Mouse (Mus musculus) megakaryocyte, embryonic 14.5 days (primary cell): ENCODE results near the gene Stim1. TPM values are rescaled to one million over a fixed set of nuclear protein-coding genes. Genes with fewer than 3 reads are reported as not detected.

Source experiments
- H3K27me3 ChIP-seq: replicated peaks from 2 replicates; pipeline ENCODE3; 2012; ENCODE audit warnings: inconsistent platforms
- H3K36me3 ChIP-seq: replicated peaks from 2 replicates; pipeline ENCODE3; 2012; ENCODE audit warnings: low read length, inconsistent platforms, mixed read lengths
- H3K4me1 ChIP-seq: 2 replicates; pipeline ENCODE4 v1.6.1; 2012; ENCODE audit warnings: inconsistent platforms
- H3K4me3 ChIP-seq: replicated peaks from 2 replicates; pipeline ENCODE3; 2012; ENCODE audit warnings: moderate library complexity, mild to moderate bottlenecking, inconsistent platforms
- H3K9me3 ChIP-seq: 2 replicates; pipeline ENCODE4 v1.6.1; 2012; ENCODE audit warnings: inconsistent platforms
- FLI1 ChIP-seq: IDR thresholded peaks from 2 replicates; pipeline ENCODE4 v1.6.1; 2012; ENCODE audit warnings: low read length, inconsistent platforms, mixed read lengths
- GATA1 ChIP-seq: IDR thresholded peaks from 3 replicates; pipeline ENCODE4 v1.6.1; 2012; ENCODE audit warnings: mixed read lengths, low read length, inconsistent platforms, borderline replicate concordance
- polyA plus RNA-seq: library from polyadenylated mRNA; stranded (reverse); fragments of >175 nt; gene quantifications from 2 replicates; pipeline ENCODE4 v1.2.3, GENCODE M21; 2012; ENCODE audit warnings: low replicate concordance; ENCODE audit not compliant: insufficient read depth

Stim1 gene
- polyA plus RNA-seq, 1 experiment: 106 TPM

- TF ChIP-seq FLI1 (no peak), GATA1 (no peak)
- no peaks in the 10 kb centered on the region for H3K9me3 ChIP-seq
- H3K36me3 ChIP-seq: peaks cover 78% of the 10 kb centered on the region
- H3K4me1 ChIP-seq: peaks cover 32% of the 10 kb centered on the region
- H3K4me3 ChIP-seq: no peak overlapping the region
- H3K27me3 ChIP-seq: no peaks in the 10 kb centered on the region
These were observed 149.8 kb downstream of the Stim1 start for GRCm38 (mm10) chr7:102417398-102417797.

- H3K4me3 ChIP-seq: no peak overlapping the region
- peaks cover 80% of the 10 kb centered on the region for H3K36me3 ChIP-seq
- no peak for TF ChIP-seq GATA1
- TF ChIP-seq FLI1: no peak
- H3K27me3 ChIP-seq: no peaks in the 10 kb centered on the region
- no peaks in the 10 kb centered on the region for H3K9me3 ChIP-seq
- H3K4me1 ChIP-seq: peaks cover 41% of the 10 kb centered on the region
These were observed 154.4 kb downstream of the Stim1 start for GRCm38 (mm10) chr7:102422036-102422435.

GRCm38 (mm10) chr7:102425933-102426685 lies 158.5 kb downstream of the Stim1 start:
- TF ChIP-seq GATA1 (no peak), FLI1 (no peak)
- Histone ChIP-seq H3K27me3 (no peaks in the 10 kb centered on the region), H3K36me3 (peaks cover 96% of the 10 kb centered on the region), H3K4me1 (peaks cover 42% of the 10 kb centered on the region), H3K4me3 (peak overlapping the region; percentile 72), H3K9me3 (no peaks in the 10 kb centered on the region)

DNA sequence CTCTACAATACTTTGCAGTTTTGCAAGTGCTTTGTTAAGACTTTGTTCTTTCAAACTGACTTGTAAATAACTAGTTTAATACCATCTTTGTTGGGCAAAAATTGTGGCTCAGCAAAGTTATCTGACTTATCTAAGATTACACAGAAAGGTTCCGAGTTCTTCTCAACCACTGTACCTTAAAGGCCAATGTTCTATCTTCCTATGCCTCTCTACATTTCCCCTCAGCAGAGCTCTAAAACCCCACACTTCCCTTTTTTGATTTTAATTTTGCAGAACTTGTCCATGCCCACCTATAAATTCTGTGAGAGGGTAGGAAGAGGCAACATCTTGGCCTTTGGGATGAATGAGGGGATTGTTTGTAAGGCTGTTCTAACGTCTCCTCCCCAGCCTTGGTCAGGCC lies 166.7 kb downstream of the Stim1 start:
- Histone ChIP-seq H3K9me3 (no peaks in the 10 kb centered on the region), H3K4me3 (no peak overlapping the region), H3K4me1 (peaks cover 34% of the 10 kb centered on the region), H3K36me3 (peaks cover 88% of the 10 kb centered on the region), H3K27me3 (no peaks in the 10 kb centered on the region)
- TF ChIP-seq FLI1 (no peak), GATA1 (no peak)

- Histone ChIP-seq H3K9me3 (no peaks in the 10 kb centered on the region), H3K4me3 (peak overlapping the region; percentile 96), H3K27me3 (no peaks in the 10 kb centered on the region), H3K36me3 (peaks cover 39% of the 10 kb centered on the region), H3K4me1 (peaks cover 27% of the 10 kb centered on the region)
- TF ChIP-seq FLI1 (no peak), GATA1 (no peak)
These were observed 173.4 kb downstream of the Stim1 start for GRCm38 (mm10) chr7:102440822-102441656.

DNA sequence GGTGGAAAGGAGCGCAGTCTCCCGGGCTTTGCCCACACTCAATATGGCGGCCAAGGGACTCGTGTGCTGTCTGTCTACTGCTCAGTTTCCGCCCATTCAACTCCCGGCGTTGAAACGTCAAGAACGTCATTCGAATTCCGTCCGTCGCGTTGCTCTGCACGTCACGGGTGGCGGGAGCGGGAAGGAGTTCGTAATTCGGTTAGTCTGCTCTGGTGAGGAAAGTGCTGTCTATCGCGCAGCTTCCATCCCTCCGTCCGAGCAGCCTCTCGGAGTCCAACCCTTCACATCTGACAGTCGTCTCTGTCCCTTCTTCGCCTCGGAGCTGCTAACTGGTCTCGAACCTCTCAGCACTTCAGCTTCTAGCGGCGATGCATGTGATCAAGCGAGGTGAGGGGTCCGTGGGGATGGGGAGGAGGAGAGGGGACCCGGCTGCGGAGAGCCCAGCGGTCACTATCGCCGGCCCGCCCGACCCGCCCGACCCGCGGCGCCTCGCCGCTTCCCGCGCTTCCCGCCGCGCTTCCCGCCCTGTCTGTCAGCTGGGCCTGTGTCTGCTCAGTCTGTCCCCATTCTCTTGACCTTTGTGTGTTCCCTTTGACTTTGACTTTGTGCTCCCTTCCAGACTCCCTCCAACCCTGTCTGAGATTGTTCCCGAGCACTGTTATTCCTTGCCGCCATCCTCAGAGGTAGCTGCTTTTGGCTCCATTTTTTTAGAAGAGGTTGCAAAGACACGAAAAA lies 174.2 kb downstream of the Stim1 start, which contains the start of gene Rrm1:
Gene Rrm1 (plus strand): TSS at position 39 of the 735 bp plus-strand sequence.
- no peaks in the 10 kb centered on the region for H3K27me3 ChIP-seq

DNA sequence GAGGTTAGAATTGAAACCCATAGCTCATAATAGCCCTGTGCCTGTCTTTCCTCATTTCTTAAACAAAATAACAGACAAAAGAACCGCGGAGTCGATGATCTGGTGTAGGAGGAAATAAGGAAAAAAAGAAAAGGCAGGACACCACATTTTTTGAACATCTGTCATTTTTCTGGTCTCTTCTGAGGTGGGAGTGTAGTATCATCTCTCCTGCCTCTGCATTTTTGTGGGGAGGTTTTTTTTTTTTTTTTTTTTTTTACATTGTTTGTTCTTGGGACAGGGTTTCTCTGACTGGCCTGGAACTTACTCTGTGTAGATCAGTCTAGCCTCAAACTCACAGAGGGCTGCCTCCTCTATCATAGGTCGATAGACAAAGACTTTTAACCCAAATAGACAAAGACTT lies 174.8 kb downstream of the Stim1 start:
- Histone ChIP-seq H3K36me3 (peaks cover 38% of the 10 kb centered on the region), H3K4me1 (peaks cover 27% of the 10 kb centered on the region), H3K9me3 (no peaks in the 10 kb centered on the region), H3K27me3 (no peaks in the 10 kb centered on the region), H3K4me3 (peak overlapping the region; percentile 96)
- TF ChIP-seq FLI1 (no peak), GATA1 (no peak)

More for the DNA sequence above, 174.2 kb downstream of the Stim1 start, which contains the start of gene Rrm1:
- Histone ChIP-seq H3K4me1 (peaks cover 27% of the 10 kb centered on the region), H3K4me3 (peak within 1 kb of the TSS; percentile 96), H3K9me3 (no peaks in the 10 kb centered on the region), H3K36me3 (peaks cover 39% of the 10 kb centered on the region)
- no peak; the same call in 1 of the 2 replicates for TF ChIP-seq FLI1
- TF ChIP-seq GATA1: no peak

DNA sequence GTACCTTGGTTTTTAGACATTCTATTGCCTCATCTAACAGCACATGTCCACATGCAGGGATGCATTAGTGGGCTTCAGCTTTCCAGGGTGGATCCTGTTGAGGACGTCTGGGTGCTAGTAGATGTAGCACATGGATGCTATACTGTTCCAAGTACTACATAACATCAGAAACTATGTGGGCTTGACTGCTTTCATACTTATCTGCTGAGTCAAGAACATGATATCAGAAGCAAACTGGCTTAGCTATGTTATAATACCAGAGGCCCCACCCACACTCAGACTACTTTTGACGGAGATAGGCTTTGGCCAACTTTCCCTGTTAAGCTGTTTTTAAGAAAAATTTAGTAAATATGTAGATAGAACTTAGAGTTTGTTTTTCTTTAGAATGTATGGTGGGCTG lies 176.7 kb downstream of the Stim1 start:
- Histone ChIP-seq H3K4me3 (peak overlapping the region; percentile 9), H3K36me3 (peaks cover 49% of the 10 kb centered on the region)
- TF ChIP-seq FLI1 (no peak), GATA1 (no peak)

DNA sequence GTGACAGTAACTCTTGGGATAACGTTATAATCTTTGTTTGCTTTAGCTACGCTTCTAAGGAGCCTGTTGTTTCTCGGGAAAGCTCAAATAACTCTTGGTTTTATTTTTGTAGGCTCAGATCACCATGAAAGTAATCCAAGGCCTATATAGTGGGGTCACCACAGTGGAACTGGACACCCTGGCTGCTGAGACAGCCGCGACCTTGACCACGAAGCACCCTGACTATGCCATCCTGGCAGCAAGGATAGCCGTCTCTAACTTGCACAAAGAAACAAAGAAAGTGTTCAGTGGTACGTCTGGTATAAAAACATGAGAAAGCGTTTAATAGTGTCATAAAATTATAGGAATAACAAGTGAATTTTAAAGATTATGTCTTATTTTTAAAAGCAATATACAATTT lies 178.8 kb downstream of the Stim1 start:
- peaks cover 69% of the 10 kb centered on the region for H3K36me3 ChIP-seq
- TF ChIP-seq FLI1 (no peak), GATA1 (no peak)
- H3K9me3 ChIP-seq: no peaks in the 10 kb centered on the region
- no peak overlapping the region for H3K4me3 ChIP-seq
- H3K27me3 ChIP-seq: no peaks in the 10 kb centered on the region
- peaks cover 20% of the 10 kb centered on the region for H3K4me1 ChIP-seq

More for the DNA sequence above, 176.7 kb downstream of the Stim1 start:
- no peaks in the 10 kb centered on the region for H3K27me3 ChIP-seq
- H3K9me3 ChIP-seq: no peaks in the 10 kb centered on the region
- H3K4me1 ChIP-seq: peaks cover 25% of the 10 kb centered on the region
